Mouse (Mus musculus) natural killer cell, adult 2 months (primary cell): ENCODE measurements at regions not wholly inside any gene's neighbourhood (a gene's known extent, or its start where the extent isn't known, plus 50 kb on each side); places are given as distances from the start of the nearest gene placed in this dataset.

ENCODE experiments used
- DNase-seq, 2 experiments: peaks; one replicate each; pipeline ENCODE4 v3.0.0; 2022; ENCODE audit warnings: low spot score in 2 of 2

DNA sequence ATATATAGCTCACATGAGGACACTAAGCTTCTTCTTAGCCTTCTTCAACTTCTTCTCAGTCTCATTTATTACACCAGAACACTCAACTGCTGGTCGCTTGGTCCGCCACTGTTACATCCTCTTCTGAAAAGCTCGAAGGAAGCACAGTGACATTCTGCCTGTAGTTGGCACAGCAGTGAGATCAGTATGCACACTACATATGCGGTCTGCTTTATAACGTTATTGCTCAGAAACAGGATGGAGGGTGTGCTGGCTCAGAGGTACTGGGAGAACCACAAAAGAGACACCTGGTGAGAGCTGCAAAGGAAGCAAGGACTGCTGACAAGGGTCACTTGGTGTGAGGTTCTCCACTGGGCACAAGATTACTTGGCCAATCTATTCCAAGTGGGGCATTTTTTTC lies 179.5 kb downstream of the Ets1 start:
- peak; percentile 32 for DNase-seq

DNA sequence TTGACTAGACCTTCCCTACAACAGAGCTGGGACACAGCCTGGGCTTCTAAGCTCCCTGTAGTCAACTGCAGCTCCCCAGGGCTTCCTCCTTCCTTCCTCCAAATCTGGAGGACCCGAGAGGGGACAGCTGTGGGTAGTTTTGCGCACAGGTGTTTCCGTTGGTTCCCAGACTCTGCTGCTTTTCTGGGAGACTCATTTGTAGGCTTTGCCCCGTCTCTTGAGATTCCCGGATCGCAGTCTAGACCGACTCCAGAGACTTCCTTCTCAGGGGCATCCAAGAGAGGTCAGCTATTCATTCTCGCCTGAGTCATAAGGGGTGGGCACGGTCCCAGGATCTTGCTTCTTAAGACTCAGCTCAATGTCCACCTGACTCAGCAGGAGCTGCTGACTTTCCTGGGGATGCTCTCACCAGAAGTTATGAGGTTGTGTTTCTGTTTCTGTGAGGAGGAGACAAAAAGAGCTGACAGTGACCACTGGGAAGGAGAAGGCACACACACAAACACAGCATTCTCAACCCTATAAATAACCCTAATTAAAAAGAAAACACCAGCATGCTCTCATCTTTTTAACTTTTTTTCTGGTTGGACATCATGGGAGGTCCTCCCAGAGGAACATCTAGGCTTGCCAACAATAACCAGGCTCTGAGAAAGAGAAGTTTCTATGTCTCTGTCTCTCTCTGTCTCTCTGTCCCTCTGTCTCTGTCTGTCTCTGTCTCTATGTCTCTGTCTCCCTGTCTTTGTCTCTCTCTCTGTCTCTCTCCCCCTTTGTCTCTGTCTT lies 180.8 kb downstream of the Ets1 start:
- DNase-seq = no peak

DNA sequence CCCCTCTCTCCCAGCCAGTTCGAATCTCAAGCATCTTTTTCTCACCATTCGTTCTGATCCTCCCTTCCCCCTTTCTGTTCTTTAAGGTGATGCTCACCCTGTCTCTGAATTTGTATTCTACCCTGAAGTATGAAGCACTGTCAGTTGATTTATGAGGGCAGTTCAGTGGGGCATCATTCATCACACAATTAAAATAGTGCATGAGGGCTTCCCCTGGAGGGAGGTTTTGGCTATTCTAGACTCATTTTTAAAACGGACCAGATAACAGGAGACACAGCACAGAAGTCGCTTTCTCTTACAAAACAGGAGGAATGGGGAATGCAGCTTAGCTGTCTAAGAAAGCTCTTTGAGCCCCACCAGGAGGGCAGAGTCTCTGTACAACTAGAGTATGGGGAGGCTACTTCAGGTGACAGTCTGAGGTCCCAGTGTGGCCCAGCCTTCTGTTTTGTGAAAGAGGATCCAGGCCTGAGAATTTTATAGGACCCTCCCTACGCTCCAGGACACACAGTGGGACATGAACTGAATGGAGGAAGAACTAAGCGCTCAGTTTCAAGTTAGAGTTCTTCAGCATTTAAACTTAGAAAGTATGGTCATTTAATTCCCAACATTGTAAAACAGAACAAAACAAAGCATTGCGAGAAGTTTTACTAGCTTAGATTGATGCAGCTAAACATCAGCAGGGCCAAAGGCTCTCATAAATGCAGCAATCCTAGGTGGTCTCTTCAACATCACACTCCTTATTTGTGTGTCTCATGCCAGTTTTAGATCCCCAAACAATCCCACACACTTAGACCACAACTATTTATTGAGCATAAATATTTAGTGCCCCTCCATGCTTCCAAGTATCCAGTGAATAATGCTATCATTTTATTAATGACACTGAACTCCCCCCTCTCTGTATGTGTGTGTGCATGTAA lies 181.7 kb downstream of the Ets1 start:
- DNase-seq = no peak

DNA sequence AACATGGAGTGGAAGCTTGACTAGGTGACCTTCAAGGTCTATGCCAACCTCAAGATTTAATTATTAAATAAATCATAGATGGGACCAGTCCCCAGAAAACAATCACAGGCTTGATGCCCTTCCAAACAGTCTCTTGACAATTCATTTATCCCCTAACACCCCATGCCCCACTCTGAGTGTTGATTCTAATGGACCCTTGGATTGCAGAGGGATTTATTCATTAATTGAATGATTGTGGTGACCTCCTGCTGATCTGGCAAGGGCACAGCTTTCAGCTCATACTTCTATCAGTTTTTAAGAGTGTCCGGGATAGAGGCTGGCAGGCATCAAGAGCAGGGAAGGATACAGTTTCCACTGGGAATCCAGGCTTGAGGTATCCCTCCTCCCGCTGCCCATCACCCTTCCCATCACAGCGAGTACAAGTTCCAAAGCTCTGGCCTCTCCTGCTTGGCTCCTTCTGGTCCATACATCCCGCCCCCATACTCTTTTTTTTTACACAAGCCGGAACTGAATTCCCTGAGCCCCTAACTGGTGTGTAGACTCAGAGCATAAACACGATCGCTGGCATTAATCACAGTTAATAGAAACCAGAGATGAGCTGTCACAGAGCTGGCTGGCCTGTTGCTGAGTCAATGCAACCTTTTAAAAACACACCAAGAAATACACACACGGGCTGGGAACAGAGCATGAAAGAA lies 187.6 kb downstream of the Ets1 start:
- DNase-seq = no peak

DNA sequence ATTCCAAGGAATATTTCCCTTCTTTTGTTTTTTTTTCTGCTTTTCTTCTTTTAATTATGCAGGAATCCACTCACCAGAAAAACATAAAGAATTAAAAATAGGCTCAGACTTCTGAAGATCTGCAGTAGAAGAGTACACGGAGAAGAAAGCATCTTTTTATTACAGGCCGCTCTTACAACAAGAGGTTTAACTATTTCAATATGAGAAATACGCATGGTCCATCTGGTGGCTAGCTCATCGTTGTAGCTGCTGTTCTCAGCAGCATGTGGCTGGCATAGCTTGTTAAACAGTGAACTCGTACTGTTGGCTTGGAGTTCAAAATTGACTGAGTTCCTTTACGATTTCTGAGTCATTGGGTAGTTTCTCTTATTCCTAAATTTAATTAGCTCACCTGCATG lies 188.1 kb downstream of the Ets1 start:
- DNase-seq = no peak

DNA sequence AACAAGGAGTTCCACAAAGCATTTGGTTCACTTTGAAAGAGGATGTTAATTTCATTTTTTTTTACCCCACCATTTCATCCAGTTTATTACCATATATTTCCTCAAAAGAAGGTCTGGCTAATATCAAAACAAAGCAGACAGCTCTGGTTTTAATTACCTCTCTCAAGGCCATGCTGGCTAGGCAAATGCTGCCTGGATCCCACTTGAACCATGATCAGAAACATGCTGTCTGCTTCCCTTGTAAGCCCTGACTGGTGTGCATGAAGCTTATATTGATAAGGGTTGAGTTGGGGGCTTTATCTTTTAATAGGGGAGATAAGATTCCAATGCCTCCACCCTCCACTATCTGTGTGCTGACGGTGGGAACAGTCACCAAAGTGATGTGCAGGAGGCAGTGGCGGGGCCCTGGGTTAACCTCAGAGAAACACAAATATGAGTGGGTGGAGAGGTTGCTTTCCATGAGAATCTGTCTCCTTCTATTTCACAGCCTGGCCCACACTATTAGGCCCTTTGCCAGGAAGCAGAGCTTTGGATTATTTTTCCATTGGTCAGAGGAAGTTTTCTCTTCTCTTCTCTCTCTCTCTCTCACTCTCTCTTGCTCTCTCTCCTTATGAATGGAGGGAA lies 194.4 kb downstream of the Ets1 start:
- DNase-seq = no peak

DNA sequence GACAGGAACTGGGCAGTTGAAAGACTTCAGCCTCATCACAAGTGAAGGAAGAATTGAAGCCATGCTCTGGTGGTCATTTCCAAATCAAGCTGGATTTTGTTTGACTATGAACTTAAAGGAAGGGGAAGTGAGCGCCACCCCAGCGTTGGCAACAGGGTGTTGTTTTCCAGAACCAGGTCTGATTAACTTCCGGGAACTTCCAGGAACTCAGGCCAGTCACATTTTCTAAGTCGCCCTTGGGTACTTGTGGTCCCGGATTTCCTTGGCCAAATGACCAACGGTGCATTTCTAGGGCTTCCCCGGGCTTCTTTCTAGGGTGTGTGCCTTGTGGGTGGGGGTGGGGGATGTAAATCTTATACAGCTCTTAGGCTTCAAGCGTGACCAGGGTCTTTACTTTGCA lies 197.4 kb downstream of the Ets1 start:
- no peak for DNase-seq

DNA sequence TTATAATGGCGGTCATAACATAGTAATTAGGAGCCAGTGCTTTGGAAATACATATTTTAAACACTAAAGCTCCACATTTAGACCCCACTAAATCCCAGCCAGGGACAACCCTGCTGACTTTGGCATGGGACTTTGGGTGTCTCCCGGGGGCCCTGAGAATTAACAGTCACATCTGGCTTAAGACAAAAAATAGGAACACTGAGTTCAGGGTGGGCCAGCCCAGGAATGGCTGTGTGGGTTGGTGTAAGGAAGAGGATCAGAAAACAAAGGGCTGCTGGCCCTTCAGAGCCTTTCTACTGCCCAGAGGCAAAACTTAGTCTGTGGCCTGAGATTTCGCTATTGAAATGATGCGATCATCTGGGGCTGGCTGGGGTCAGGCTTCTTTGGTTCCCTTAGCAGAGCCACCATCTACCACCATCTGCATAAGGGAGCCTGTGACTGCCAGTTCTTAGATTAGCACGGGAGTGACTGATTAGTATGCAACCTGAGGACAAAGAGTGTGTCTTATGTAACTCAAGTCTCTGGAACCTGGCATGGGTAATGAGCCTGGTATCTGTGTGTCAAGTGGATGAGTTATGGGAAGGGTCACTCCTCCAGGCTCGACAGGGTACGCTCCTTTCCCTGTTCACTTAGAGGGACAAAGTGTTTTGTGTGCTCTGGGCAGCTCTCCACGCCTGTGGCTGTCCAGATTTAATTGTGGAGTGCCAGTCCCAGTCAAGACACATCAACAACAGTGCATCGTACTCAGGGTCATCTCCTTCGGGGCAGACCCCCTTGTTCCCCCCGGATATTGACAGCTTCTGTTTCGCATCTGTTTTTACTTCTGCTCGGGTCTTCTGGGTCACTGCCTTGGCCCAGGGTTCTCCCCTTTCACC lies 199.0 kb downstream of the Ets1 start:
- no peak for DNase-seq

DNA sequence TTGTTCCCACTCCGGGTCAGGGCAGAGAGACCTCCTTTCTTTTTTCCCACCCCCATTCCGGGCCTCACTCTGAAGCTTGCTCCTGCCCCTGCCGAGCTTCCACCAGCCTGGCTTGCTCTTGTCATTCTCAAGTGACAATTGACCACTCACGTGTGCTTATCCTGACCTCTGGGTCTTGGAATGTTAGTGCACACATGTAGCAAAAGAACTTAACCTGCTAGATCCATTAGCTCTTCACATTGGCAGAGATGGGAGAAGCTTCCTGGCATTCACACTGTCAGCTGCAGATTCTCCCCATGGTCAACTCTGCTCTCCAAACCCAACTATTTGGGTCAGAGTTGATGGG lies 199.6 kb downstream of the Ets1 start:
- DNase-seq = no peak

DNA sequence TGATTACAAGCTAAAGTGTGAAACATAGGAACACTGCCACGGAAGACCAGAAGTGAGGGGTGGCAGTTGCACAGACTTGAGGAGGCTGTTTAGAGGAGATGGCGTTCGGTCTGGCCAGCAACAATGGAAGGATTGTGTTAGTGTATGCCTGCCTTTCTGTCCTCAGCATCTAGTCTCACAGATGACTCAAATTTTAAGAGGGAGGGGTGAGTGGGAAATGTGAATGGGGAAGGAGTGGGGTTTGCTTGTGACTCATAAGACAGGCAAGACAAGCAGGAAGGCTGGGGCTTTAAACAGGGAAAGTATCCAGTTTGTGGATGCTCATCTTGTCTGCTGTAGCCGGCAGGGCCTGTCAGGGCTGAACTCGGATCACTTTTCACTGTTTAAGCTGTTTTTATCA lies 200.3 kb downstream of the Ets1 start:
- no peak for DNase-seq

DNA sequence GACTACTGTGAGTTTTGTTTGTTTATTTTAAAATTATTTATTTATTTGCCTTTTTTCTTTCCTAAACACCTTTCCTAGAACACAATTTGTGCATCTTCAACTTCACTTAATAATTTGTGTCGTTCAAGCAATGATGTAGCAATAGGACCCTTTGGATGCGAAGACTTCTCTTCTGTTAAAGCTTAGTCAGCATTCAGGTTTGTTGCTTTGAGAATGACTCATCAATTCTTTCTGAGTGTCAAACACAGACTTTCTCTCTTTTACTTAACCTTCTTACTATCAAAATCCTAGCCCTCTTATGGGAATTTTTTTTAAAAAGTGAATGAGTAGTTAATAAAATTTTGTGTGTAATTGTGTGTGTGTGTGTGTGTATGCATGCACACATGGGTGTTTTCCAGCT lies 211.3 kb downstream of the Ets1 start:
- no peak for DNase-seq

DNA sequence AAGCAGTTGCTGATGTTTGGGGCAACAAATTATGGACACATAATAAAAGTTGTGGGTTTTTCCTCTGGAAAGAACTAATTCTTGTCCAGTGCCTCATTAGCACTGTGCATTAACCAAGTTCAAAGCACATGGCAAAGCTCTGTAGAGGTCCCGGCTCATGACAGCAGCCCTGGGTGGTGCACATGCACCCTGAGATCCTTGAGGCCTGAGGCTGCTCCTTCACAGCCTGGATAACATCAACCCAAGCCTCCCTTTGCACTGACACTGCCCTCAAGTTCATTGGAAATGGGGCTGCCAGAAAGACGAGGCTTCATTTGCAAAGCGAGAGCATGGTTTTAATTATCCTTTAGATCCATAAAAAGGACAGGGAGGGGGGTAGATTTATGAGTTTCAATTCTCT lies 216.3 kb downstream of the Ets1 start:
- DNase-seq = no peak

DNA sequence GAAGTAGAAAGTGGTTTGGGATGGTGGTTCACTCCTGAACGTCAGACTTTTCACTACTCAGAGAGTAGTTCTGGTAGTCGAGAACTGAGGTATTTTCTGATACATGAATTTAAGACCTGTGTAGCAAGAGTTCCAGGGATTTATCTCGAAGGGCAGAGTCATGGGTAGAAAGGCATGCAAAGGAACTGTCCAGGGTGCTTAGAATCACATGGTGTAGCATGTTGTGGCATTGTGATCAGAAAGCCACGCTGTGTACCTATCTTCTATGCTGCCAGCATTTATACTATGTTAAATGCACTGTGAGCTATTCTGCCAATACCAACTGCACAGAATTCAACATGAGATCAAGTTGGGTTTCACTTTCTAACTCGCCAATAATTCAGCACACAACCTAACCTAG lies 227.3 kb downstream of the Ets1 start:
- DNase-seq = no peak

DNA sequence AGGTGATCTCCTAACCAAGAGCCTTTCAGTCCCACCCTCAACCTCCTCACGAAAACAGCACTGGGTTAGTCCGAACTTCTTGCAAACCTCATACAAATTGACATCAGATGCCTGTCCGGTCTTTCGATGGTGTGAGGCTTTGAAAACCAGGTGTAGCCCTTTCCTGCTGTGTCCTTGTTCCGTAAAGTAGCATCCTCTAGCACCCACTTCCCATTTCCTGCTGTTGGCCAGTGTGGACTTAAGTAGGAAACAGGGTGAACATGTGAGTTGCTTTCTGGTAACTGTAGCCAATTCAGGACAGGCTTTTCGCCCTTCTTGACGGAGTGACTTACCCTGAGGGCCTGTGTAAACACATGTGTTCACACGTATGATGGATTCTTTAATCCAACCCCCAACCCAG lies 232.9 kb downstream of the Ets1 start:
- DNase-seq = no peak

DNA sequence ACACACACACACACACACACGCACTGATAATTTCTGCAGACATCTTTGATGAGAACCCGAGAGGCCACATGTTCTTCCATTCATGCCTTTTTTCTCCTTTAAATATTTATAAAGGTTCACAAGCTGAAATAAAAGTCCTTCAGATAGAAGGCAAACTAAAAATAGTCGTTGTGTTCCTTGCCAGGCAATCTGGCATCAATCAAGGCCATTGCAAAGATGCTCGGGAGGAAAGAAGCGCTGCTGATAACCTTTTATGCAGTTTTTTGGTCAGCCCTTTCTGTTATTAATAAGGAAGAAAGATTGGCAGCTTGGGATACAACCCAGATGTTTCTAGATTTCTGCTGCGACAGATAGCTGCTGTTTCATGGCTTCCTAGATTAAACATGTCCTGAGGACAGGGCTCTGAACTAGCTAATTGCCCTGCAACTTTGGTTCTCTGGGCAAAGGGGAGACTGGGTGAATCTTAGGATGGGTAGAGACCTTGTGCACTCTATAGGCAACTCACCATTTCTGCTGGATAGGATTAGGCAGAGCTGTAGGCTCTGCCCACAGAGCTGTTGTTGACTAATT lies 238.4 kb downstream of the Ets1 start:
- no peak for DNase-seq

DNA sequence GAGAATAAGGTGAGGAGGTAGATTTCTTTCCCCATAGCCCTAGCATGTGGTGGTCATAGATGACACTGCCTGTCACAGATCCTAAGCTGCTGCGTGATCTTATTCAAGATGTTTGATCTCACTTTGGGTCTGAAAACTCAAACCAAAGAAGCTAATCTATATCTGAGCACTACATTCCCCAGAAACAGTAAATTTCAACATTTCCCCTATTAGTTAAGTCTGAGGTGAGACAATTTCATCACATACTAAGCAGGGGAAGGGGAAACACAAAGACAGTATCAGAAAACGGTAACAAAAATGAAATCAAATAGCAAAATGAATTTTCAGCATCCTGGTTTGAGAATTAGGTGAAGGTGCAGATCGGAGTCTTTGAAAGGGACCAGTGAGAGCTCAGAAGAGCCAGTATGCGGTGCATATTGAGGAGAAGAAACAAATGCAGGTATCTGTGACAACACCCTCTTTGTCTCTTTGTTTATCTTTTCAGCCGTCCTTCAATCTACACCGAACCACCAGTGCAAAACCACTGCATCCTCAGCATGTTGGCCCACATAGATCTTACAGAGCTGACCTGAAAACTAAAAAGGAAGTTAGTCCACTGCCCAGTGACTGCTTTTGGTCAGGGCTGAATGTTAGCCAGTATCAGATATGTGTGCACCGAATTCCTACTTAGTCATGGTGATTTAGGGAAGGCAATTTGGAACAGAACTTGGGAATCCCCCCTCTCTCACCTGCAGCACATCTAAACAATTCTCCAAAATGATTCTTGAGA lies 247.0 kb downstream of the Ets1 start:
- DNase-seq = peak in 1 of 2 experiments; percentile 22

DNA sequence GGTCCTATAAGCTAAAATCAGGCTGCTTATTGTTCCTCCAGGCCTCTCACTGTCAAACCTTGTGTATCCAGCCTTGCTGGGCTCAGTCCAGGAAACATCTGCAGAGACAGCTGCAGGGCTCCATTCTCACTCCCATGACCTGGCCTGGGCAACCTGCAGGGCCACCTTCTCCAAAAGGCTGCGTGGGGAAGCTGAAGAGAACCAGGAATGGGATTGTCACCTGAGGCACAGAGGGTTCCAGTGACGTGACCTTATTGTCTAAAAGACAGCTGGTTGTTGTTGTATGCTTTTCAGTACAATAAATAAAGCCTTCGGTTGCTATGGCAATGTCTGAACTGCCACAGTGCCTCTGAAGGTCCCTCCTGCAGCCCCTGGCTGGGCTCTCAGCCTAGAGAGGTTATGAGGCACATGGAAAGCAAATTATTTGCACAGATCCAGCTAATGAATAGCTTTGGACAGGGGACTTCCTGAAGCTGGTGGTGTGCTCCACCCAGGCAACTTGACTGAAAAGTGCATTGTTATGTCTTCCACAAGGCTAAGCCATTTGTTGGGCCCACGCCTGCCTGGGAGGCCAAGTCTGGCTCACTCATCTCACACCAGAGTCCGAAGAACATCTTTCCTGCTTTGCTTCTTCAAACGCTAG lies 250.1 kb downstream of the Ets1 start:
- DNase-seq = no peak

DNA sequence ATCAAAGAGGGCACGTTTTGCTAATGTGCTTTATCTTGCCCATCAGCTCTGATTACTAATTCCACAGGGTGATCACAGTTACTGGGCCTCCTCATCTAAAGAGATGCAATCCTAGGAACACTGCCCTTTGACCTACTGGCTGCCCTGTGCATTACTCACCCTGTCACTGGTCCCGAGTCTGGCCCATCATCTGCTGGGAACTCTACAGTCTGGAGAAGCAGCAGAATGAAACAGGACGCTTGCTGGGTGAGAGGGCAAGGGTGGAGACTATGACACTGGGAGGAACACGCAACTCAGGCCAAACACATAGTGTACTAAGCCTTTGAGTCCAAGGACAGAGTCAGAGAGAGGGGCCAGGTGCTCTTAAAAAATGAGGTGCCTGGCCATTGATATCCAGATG lies 263.8 kb downstream of the Ets1 start:
- DNase-seq = no peak

DNA sequence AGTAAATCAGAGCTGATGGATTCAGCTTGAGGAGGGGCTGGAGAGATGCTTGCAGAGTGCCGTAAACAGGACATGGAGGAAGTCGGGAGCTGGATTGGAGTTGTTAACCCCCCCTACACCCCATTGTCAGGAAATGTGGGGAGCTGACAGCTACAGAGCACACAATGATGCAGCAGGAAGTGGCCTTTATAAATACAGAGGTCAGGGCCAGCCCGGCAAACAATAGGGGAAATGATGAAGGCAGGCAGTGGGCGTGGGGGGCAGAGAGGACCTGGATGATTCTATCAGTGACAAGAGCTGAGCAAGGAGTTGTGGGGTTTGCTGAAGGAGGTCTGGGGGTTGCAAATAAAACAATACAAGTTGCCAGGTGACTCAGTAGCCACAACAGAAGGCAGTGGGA lies 265.3 kb downstream of the Ets1 start:
- peak; percentile 33 to 49 for DNase-seq
